Mouse (Mus musculus) heart, postnatal 10 days (tissue): ENCODE data around the gene Mnat1. TPM values are rescaled to one million over a fixed set of nuclear protein-coding genes. Genes with fewer than 3 reads are reported as not detected.
"Not testable (repeated sequence)": the region's sequence is repeated elsewhere in the genome, so short reads cannot be mapped to it uniquely, and the experiment has no call there.

Experiments used
- DNase-seq, 2 experiments: peaks; one replicate each; pipeline ENCODE4 v3.0.0; 2021
- intact Hi-C: fragments of 180-260 bp; cut with DNase I; formaldehyde crosslinking; loops from one replicate; pipeline ENCODE4 v1.15.1; 2025
- total RNA-seq, 2 experiments: library from RNA; stranded (reverse); gene quantifications; 2 replicates each; pipeline ENCODE4 v1.2.3; 2021

The Mnat1 gene
- total RNA-seq, 2 experiments from 2014 or later = 23.7 to 24.2 TPM

DNA sequence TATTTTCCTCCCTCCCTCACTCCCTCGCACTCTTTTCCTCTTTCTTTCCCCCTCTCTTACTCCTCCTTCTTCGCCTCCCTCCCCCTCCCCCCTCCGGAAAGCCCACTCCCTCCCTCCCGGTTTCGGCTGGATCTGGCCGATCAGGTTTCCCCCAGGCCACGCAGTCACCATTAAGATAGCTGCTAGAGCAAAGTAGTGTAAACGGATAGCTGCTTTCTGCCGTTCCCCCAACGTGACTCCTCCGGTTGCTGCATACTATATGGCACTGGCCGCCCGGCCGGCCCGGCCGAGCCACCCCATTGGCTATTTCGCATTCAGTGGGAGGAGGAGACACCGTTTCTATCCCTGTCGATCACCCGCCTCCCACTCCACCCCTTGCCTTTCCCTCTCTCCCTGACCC lies 10.3 kb upstream of the Mnat1 start, which contains the start of gene Six4:
Gene Six4 (minus strand): TSS at position 261 of the 400 bp plus-strand sequence.
- intact Hi-C loops = loop anchor here (5.0 kb wide), 3 partner anchors 49 to 209 kb away; no protein-coding TSS in a partner anchor
- DNase-seq = peak; percentile 78 to 84

DNA sequence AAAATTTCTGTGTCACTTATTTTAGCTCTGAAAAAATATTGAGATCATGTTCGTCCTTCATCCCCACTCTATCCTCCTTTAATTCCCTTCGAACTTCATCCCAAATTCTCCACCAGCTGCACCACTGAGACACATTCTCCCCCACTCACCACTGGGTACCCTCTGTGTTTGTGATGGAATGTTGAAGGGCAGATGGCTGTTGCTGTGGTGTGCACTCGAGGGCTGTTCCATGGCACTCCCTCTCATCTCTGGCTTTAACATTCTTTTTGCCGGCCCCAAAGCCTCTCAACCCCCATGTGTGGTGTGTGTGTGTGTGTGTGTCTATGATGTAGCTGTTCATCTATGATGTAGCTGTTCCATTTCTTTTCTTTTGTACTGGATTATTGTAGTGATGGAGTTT lies 1.7 kb downstream of the Mnat1 start:
- no peak for DNase-seq
- intact Hi-C loops = no loop called here

DNA sequence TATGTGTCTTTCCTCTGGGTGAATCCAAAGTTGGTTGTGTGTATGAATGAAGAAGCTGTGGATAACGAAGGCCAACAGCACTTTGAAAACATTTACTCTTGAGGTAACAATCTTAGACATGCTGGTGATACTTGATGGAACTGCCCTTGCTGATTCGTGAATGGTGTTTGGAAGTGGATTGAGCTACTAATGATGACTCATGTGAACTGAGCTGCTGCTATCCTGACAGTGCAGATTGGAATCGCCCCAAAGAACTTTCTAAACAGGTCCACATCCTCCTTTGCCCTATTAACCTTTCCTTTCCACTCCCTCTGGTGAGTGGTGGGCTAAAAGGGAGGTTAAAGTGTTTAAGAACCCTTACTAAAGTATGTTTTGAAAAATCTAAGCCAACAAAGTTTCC lies 17.2 kb downstream of the Mnat1 start:
- no peak for DNase-seq
- intact Hi-C loops = no loop called here

DNA sequence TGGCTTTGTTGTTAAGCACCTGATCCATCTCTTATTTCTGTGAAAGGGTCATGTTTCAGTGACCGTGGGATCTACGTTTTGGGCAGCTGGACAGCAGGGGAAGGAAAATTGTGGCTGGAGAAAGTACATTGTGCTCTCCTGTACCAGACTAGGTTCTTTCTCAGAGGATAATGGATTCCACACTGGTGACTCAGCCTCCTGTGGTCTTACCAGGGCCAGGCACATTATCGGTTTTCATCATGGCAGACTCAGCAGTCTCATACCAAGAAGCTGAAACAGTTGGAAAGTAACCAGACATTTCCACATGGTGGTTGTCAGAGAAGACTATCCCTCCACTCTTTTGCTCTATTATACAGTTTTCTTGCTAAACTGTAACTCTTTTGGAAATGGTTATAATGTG lies 23.7 kb downstream of the Mnat1 start:
- DNase-seq = peak; percentile 10 to 17
- intact Hi-C loops = no loop called here

DNA sequence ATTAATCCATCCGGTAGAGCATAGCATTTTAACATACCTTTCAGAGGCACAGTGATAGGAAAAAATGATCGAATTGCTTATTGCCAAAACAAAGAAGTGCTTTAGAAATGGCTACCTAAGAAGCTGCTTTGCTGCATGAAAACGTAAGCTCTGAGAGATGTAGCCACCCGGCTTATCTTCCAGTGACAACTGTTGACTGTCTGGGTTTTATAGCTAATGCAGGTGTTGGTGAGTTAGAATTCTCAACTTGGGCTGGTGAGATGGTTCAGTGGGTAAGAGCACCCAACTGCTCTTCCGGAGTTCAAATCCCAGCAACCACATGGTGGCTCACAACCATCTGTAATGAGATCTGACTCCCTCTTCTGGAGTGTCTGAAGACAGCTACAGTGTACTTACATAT lies 27.5 kb downstream of the Mnat1 start:
- intact Hi-C loops, DNase-seq: not testable (repeated sequence)

DNA sequence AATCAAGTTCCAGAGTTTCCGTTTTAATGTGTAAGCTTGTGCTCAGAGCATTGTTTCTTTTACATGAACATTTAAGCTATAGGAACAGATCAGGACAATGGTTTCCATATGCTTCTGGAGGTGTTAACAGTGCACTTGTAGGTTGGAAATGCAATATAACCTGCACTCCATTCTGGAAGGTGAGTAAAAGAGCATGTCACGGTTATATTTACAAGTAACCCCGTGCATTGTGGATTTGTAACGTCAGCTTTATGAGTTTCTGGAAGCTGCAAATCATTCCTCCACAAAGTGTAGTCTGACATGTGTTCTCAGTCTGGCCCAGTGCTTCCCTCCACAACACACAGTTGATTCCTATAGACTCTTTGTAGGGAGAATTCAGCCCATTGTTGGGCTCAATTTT lies 30.6 kb downstream of the Mnat1 start:
- DNase-seq = no peak
- intact Hi-C loops = no loop called here

DNA sequence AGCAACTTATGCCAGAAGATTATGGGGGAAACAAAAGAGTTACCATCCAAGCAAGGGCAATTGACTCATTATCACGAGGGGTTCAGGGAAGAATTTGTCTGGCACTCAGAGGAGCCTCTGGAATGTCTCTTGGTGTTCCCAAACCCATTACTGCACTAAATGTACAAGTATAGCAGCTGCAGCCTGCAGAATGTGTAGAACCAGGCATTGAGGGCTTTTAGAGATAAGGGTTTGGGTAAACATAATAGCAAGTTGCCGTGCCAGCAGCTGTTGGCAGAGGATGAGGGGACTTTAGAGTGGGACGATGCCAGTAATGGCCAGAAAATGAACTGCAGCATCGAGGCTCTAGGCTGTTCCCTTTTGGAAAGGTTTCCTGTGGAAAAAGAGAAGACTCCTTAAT lies 36.8 kb downstream of the Mnat1 start:
- DNase-seq = peak; percentile 52 to 54
- intact Hi-C loops = loop anchor here (5.0 kb wide), 1 partner anchor 48 kb away; the partner anchor contains the start of gene Six4

- intact Hi-C loops = loop anchor here (5.0 kb wide), 1 partner anchor 50 kb away; the partner anchor contains the start of gene Six4
- DNase-seq = peak; percentile 24 to 26
These were observed 39.1 kb downstream of the Mnat1 start for GRCm38 (mm10) chr12:73162408-73163181.

DNA sequence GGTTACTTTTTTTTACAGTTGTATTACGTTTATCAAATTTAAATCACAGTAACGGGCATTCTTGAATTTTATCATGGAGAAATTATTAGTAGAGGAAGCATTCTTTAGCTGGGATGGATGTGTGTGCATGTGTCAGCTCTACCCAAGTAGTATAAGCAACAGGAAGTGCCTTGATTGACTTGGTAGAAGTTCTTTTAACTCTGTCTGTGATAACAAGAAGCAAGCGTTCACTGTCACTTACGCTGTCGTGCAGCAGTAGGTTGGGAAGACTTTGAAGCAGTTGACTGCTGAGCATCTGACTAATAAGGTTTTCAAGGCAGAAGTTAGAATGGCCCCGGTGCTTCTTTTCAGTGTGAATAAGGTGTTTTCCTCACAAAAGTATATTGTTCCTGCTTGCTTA lies 47.3 kb downstream of the Mnat1 start:
- no peak for DNase-seq
- intact Hi-C loops = no loop called here

DNA sequence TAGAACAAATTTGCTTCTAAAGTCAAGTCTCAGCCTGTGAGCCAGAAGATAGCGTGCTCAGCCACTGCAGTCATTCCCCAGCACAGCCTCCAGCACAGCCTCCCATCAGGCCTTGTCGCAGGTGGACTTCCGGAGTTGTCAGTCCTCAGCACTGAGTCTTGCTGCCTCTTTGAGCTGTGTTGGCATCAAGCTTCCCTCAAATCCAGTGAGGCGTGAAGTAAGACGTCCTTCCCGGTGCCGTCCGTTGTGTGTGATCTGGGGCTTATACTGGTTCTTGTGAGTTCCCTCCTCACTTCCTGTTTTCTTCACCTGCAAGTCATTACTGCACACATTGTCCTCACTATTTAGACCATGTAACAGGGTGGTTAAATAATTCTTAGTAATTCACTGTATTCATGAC lies 60.4 kb downstream of the Mnat1 start:
- intact Hi-C loops = no loop called here
- DNase-seq = no peak

DNA sequence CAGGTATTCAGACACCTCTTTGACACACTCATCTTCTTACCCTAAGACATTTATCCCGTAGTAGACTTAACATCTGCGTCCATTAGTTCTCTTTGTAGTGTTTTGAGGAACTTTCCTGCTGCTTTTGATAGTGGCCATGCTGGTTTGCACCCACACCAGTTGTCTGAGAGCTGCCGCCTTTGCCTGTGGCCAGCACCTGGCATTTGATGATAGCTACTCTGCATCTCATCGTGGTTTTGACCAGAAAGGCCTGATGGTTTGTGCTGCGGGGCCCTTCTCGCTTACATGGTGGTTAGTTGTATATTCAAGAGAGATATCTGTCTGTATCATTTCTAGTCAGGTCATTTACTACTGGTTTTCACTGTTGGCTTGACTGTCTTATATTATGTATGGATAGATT lies 73.8 kb downstream of the Mnat1 start:
- DNase-seq = no peak
- intact Hi-C loops = no loop called here

GRCm38 (mm10) chr12:73198451-73198850 lies 74.9 kb downstream of the Mnat1 start:
- DNase-seq = no peak
- intact Hi-C loops = no loop called here

GRCm38 (mm10) chr12:73199375-73199774 lies 75.9 kb downstream of the Mnat1 start:
- intact Hi-C loops = no loop called here
- DNase-seq = no peak

GRCm38 (mm10) chr12:73201587-73201986 lies 78.1 kb downstream of the Mnat1 start:
- intact Hi-C loops = no loop called here
- DNase-seq = peak; percentile 47 to 52

- DNase-seq = peak; percentile 62 to 67
- intact Hi-C loops = no loop called here
These were observed 82.5 kb downstream of the Mnat1 start for GRCm38 (mm10) chr12:73205710-73206649.

DNA sequence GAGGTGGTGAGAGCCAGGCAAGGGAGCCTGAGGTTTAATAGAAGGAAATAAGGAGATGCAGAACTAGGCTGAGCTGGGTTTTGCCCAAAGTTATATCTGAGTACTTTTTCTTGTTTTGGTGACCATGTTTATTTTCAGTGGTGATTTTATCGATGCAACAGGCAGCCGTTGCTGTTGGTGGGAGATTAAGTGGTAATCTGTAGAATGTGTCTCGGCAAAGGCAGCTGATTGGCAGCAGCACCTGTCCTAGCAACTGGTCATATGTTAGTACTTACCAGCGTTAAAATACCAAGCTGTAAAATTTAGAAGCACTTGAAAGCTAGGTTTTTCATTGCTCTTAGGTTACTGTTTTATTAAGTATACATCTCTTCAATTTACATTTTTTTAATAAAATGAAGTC lies 83.5 kb downstream of the Mnat1 start:
- DNase-seq = no peak
- intact Hi-C loops = no loop called here

- no peak for DNase-seq
- intact Hi-C loops = no loop called here
These were observed 83.9 kb downstream of the Mnat1 start for GRCm38 (mm10) chr12:73207461-73207860.

GRCm38 (mm10) chr12:73208518-73208917 lies 85.0 kb downstream of the Mnat1 start:
- intact Hi-C loops = no loop called here
- no peak for DNase-seq

DNA sequence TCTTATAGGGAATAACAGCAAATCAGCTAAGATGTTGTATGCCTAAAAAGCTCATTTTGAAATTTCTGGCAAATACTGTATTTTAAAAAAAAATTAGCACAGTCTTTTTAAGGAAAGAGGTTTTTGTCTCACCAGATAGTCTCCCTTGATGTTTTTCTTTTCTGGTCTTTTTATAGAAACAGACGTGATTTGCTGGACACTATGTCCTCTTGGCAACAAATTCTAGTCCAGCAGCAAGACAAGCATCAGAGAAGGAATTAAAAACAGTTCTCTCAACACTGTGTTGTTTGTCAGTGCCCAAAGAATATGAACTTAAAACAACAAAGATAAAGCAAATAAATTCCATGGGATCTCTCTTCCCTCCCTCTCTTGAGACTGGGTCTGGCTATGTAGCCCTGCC lies 85.6 kb downstream of the Mnat1 start:
- peak in 1 of 2 experiments; percentile 30 for DNase-seq
- intact Hi-C loops = no loop called here

- intact Hi-C loops = no loop called here
- peak; percentile 50 to 54 for DNase-seq
These were observed 86.9 kb downstream of the Mnat1 start for GRCm38 (mm10) chr12:73210454-73210853.

- no peak for DNase-seq
- intact Hi-C loops = no loop called here
These were observed 92.3 kb downstream of the Mnat1 start for GRCm38 (mm10) chr12:73215773-73216172.
